Mouse (Mus musculus) limb, embryonic 13.5 days (tissue): ENCODE data around the gene Ctdnep1. TPM values are rescaled to one million over a fixed set of nuclear protein-coding genes. Genes with fewer than 3 reads are reported as not detected.
A peak's percentile ranks its signal among the peaks of the same experiment; 100 is the strongest.

Source experiments
- ATAC-seq: fragments of 200-750 bp; cut with Nextera tagmentation; 2 replicates; pipeline ENCODE4 v1.8.0; 2017; ENCODE audit warnings: low read depth, moderate number of reproducible peaks, moderate TSS enrichment; ENCODE audit not compliant: low FRiP score
- H3K27ac ChIP-seq: fragments of 300-500 bp; sonication (generic); 2 replicates; pipeline ENCODE4 v1.5.1; 2015; ENCODE audit warnings: inconsistent platforms, mild to moderate bottlenecking, moderate library complexity
- H3K27me3 ChIP-seq: fragments of 300-500 bp; sonication (generic); 2 replicates; pipeline ENCODE4 v1.6.1; 2015; ENCODE audit warnings: mild to moderate bottlenecking, inconsistent platforms
- H3K36me3 ChIP-seq: fragments of 300-500 bp; sonication (generic); 2 replicates; pipeline ENCODE4 v1.6.1; 2015; ENCODE audit warnings: inconsistent platforms, mild to moderate bottlenecking, moderate library complexity
- H3K4me1 ChIP-seq: fragments of 300-500 bp; sonication (generic); 2 replicates; pipeline ENCODE4 v1.6.1; 2015; ENCODE audit warnings: inconsistent platforms
- H3K4me2 ChIP-seq: fragments of 300-500 bp; sonication (generic); replicated peaks from 2 replicates; pipeline ENCODE4 v1.6.1; 2015; ENCODE audit warnings: inconsistent platforms, mild to moderate bottlenecking, moderate library complexity
- H3K4me3 ChIP-seq: fragments of 300-500 bp; sonication (generic); 2 replicates; pipeline ENCODE4 v1.5.1; 2015; ENCODE audit warnings: moderate library complexity, mild to moderate bottlenecking, inconsistent platforms
- H3K9ac ChIP-seq: fragments of 300-500 bp; sonication (generic); 2 replicates; pipeline ENCODE4 v1.6.1; 2015; ENCODE audit warnings: mild to moderate bottlenecking, inconsistent platforms
- H3K9me3 ChIP-seq: fragments of 300-500 bp; sonication (generic); 2 replicates; pipeline ENCODE4 v1.6.1; 2016; ENCODE audit warnings: inconsistent platforms
- WGBS: fragments of 180-500 bp; shearing (Covaris S2); methylation state at CpG from one replicate; pipeline ENCODE4 v1.1.7; 2015; 5-methylcytosine and 5-hydroxymethylcytosine counted together
- polyA plus RNA-seq: library from polyadenylated mRNA; unstranded; fragments of >200 nt; fragmentation: Nextera tagmentation; extraction: Ambion mirVana; gene quantifications from 2 replicates; pipeline ENCODE4 v1.2.1, GENCODE M21; 2015

Gene Ctdnep1
- polyA plus RNA-seq, 1 experiment from 2014 or later = 30.8 TPM

DNA sequence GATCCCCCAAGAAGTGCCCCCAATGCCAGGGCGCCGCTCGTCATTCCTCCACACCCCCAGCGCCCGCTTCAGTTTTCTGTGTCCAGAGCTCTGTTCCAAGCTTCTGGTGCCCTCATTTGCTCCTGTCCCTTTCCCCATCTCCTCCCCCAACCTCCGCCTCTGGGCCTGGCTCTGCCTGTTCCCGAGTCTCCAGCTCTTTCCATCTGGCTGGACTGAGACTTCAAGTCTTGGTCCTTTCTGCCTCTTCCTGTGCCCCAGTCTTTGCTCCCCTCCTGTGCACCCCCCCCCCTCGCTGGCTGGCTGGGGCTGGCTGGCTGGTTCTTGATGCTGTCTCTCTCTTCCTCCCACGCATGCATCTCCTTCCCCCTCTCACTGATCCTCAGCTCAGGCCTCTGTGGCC is 46.4 kb downstream of the Ctdnep1 start:
- ATAC-seq = no peak
- 36% methylated on average over 9 of the region's 9 CpGs for WGBS
- Histone ChIP-seq H3K4me1 (peaks cover 74% of the 10 kb centered on the region), H3K4me3 (peak overlapping the region; percentile 23; the same call in 1 of the 2 replicates), H3K9ac (peak overlapping the region; percentile 50; the same call in 1 of the 2 replicates), H3K4me2 (peak overlapping the region; percentile 61), H3K27ac (peak overlapping the region; percentile 81; the same call in 1 of the 2 replicates), H3K9me3 (no peaks in the 10 kb centered on the region), H3K27me3 (no peaks in the 10 kb centered on the region), H3K36me3 (peaks cover 22% of the 10 kb centered on the region)

DNA sequence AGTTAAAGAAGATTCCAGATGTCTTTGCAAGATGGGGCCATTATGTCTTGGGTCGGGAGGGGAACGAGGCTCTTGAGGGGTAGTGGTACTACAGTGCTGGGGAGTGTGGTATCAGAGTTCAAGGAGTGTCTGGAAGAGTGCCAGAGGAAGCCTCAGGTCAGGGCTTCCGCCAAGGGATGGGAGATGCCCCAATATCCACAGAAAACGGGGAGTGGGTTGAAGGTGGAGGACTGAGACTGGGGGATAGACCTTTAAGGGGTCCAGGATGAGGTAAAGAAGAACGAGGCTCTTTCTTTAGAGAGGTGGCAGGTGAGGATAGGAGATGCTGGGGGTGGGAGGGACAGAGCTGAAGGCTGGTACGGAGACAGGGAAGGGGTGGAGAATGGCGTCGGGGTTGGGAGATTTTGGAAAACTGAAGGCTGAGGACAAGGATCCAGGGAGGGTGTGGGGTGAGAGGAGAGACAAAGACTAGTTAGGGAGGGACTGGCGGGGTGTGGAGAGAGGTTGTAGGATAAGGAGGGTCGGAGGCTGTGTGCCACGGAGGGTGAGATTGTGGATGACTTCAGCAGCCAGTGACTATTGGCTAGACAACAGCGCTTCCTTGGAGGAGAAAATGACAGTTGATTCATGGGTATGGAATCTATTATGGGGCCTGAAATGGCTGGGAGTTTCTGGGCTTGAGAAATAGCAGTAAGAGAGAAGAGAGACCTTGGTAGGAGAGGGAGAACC is 47.6 kb downstream of the Ctdnep1 start:
- H3K9ac ChIP-seq = peak overlapping the region; percentile 45
- peak overlapping the region; percentile 31 for H3K4me3 ChIP-seq
- WGBS = 29% methylated on average over 12 of the region's 12 CpGs
- no peak for ATAC-seq
- peak overlapping the region; percentile 61 for H3K4me2 ChIP-seq
- H3K36me3 ChIP-seq = peaks cover 34% of the 10 kb centered on the region
- H3K4me1 ChIP-seq = peaks cover 65% of the 10 kb centered on the region
- H3K27me3 ChIP-seq = no peaks in the 10 kb centered on the region
- no peaks in the 10 kb centered on the region for H3K9me3 ChIP-seq
- peak overlapping the region; percentile 81 for H3K27ac ChIP-seq

DNA sequence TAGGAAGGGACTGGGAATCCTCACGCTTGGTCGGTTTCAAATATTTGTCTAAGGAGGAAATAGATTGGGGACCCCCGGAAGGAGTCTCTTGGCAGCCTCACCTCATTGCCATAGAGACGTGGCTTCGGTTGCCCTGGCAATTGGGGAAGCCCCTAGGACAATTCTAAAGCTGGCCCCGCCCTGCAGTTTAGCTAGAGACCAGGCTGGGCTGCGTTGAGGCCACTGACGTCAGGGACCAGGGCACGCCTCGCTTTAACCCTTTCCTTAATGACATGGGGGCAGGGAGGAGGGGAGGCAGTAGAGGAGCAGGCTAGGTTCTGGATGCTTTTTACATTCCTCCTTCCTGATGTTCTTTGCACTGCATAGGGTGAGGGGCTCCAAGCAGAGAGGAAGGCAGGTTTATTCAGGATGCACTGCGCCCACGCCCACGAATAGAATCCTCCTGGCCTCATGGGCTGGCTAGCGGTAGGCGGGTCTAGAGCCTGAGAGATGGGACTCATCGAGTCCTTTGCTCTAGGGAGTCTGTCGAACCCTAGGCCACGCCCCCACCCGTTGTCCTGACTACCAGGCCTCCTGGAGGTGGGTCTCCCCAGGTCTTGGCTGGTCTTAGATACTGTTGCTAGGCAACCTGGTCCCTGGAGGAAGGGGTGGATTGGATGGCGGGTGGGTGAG is 48.3 kb downstream of the Ctdnep1 start:
- ATAC-seq = peak; percentile 84
- peak overlapping the region; percentile 61 for H3K4me2 ChIP-seq
- H3K9me3 ChIP-seq = no peaks in the 10 kb centered on the region
- H3K27me3 ChIP-seq = no peaks in the 10 kb centered on the region
- peak overlapping the region; percentile 81 for H3K27ac ChIP-seq
- H3K4me1 ChIP-seq = peaks cover 60% of the 10 kb centered on the region
- H3K36me3 ChIP-seq = peaks cover 41% of the 10 kb centered on the region
- H3K4me3 ChIP-seq = peak overlapping the region; percentile 31
- 1% methylated on average over 20 of the region's 20 CpGs for WGBS
- peak overlapping the region; percentile 45; the same call in 1 of the 2 replicates for H3K9ac ChIP-seq

DNA sequence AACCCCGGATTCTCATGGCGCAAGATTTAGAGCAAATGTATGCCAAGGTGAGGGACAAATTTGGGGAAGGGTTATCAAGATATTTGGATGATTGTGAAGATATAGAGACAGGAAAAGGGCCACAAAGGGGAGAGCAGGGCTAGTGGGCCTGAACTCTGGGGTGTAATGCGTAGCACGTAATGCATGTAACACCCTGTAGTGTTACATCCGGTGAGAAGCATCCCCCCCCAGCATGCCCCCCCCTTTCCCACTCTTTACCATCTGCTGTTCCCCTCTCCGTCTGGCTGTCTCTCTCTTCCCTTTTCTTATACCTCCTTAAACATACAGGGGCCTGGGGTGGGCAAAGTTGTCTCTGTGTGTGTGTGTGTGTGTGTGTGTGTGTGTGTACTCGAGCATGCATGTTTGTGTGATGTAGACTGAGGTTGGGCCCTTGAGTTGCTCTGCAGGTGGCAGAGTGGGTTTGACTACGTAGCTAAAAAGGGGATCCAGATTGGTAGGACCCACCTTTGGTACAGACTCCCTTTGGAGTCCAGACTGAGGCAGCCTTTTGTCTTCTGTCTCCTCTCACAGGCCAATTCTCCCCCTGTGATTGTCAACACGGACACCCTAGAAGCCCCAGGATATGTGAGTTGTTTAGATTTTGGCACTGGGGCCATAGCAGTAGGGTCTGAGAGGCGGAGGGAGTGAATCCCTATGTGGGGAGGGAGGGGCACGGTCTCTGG is 49.0 kb downstream of the Ctdnep1 start:
- Histone ChIP-seq H3K36me3 (peaks cover 47% of the 10 kb centered on the region), H3K27ac (peak overlapping the region; percentile 15), H3K9me3 (no peaks in the 10 kb centered on the region), H3K4me1 (peaks cover 55% of the 10 kb centered on the region), H3K27me3 (no peaks in the 10 kb centered on the region), H3K9ac (peak overlapping the region; percentile 45), H3K4me2 (peak overlapping the region; percentile 61), H3K4me3 (peak overlapping the region; percentile 31)
- WGBS = 46% methylated on average over 11 of the region's 11 CpGs
- no peak for ATAC-seq

DNA sequence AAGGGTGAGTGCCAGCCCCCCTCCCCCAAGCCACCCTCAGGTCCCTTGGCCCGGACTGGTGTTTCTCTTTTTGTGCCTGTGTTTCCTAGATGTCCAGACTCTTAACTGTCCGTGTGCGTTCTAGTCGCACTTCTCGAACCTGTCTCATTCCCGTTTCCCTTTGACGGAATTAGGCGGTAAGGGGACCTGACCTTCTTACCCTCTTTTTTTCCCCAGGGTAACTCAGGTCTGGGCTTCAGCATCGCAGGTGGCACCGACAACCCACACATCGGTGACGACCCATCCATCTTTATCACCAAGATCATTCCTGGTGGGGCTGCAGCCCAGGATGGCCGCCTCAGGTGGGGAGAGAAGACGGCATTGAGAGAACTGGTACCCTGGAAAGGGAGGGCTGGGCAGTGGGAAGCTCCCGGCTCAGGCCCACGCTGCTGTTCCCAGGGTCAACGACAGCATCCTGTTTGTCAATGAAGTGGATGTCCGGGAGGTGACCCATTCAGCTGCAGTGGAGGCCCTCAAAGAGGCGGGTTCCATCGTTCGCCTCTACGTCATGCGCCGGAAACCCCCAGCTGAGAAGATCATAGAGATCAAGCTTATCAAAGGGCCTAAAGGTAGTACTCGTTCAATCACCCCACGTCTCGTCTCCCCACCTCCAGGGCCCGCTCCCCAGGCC is 49.8 kb downstream of the Ctdnep1 start:
- Histone ChIP-seq H3K9me3 (no peaks in the 10 kb centered on the region), H3K4me2 (no peak overlapping the region), H3K4me1 (peaks cover 47% of the 10 kb centered on the region), H3K4me3 (no peak overlapping the region), H3K27me3 (no peaks in the 10 kb centered on the region), H3K9ac (no peak overlapping the region), H3K27ac (no peak overlapping the region), H3K36me3 (peaks cover 50% of the 10 kb centered on the region)
- no peak for ATAC-seq
- 93% methylated on average over 28 of the region's 28 CpGs for WGBS

DNA sequence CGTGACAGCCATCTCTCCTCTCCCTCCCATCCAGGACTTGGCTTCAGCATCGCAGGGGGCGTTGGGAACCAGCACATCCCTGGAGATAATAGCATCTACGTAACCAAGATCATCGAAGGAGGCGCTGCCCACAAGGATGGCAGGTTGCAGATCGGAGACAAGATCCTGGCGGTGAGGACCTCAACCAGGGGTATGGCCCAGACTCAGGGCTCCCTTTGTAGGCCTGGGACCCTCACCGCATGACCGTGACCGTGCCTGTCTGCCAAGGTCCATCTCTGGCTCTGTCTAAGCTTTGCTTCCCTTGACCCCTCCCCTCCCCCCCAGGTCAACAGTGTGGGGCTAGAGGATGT is 50.3 kb downstream of the Ctdnep1 start:
- no peak overlapping the region for H3K9ac ChIP-seq

DNA sequence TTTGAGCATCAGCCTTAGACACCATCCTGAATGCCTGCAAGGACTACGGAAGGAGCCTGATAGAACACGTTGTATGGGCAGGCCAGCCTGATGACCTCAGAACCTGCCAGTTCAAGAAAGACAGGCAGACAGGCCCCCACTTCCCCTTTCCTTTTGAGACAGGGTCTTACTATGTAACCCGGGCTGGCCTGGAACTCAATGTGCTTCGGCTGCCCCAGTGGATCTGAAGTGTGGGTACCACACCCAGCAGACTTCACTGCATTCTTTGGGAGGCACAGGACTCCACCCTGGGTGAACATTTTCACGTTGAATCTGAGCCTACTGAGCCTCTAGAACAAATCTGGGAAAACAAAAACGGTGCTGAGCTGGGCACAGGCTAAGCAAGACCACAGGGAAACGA is 57.2 kb downstream of the Ctdnep1 start:
- Histone ChIP-seq H3K4me2 (no peak overlapping the region), H3K36me3 (peaks cover 84% of the 10 kb centered on the region), H3K9ac (no peak overlapping the region), H3K9me3 (no peaks in the 10 kb centered on the region), H3K4me1 (no peaks in the 10 kb centered on the region), H3K27me3 (no peaks in the 10 kb centered on the region), H3K4me3 (no peak overlapping the region), H3K27ac (no peak overlapping the region)
- 77% methylated on average over 7 of the region's 7 CpGs for WGBS
- no peak for ATAC-seq

More for the DNA sequence above, 50.3 kb downstream of the Ctdnep1 start:
- 97% methylated on average over 11 of the region's 11 CpGs for WGBS
- Histone ChIP-seq H3K4me3 (no peak overlapping the region), H3K27me3 (no peaks in the 10 kb centered on the region), H3K9me3 (no peaks in the 10 kb centered on the region), H3K4me1 (peaks cover 42% of the 10 kb centered on the region), H3K27ac (no peak overlapping the region), H3K4me2 (no peak overlapping the region), H3K36me3 (peaks cover 54% of the 10 kb centered on the region)
- ATAC-seq = no peak

DNA sequence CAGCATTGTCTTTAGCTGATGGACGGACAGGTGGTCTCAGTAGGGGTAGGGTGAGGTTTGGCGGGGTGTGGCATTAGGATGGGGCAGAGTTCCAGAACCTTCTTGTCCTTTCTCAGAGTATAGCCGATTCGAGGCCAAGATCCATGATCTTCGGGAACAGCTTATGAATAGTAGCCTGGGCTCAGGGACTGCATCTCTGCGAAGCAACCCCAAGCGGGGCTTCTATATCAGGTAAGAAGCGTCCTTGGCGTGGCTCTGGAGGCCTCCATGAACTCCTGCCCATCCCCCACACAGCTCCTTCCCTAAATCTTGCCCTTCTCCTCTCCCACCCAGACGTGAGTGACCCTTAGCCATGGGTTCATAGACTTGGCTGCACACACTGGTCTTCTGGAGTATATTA is 58.7 kb downstream of the Ctdnep1 start:
- no peaks in the 10 kb centered on the region for H3K27me3 ChIP-seq
- WGBS = 93% methylated on average over 10 of the region's 10 CpGs
- H3K36me3 ChIP-seq = peaks cover 84% of the 10 kb centered on the region

DNA sequence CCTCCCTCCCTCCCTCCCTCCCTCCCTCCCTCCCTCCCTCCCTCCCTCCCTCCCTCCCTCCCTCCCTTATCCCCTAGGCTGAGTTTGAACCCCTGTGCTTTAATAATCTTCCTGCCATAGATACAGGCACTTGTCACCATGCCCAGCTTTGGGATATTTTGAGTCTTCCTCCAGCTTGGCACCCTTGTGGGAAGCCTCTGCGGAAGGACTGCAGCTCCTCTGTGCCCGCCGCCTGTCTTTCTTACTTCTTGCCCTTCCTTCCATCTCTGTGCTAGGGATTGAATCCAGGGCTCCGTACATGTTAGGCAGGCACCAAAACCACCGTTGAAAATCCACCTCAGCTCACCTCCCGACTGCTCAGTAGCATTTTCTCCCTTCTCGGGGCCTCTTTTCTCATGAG is 59.2 kb downstream of the Ctdnep1 start:
- no peak for ATAC-seq
- WGBS = 88% methylated on average over 7 of the region's 7 CpGs

More for the DNA sequence above, 58.7 kb downstream of the Ctdnep1 start:
- Histone ChIP-seq H3K27ac (no peak overlapping the region), H3K9me3 (no peaks in the 10 kb centered on the region), H3K4me1 (no peaks in the 10 kb centered on the region), H3K9ac (no peak overlapping the region), H3K4me3 (no peak overlapping the region), H3K4me2 (no peak overlapping the region)
- no peak for ATAC-seq

More for the DNA sequence above, 59.2 kb downstream of the Ctdnep1 start:
- Histone ChIP-seq H3K4me3 (no peak overlapping the region), H3K27ac (no peak overlapping the region), H3K9me3 (no peaks in the 10 kb centered on the region), H3K9ac (no peak overlapping the region), H3K4me2 (no peak overlapping the region), H3K27me3 (no peaks in the 10 kb centered on the region), H3K36me3 (peaks cover 84% of the 10 kb centered on the region), H3K4me1 (no peaks in the 10 kb centered on the region)
